Mouse (Mus musculus) G1E (cell line): ENCODE results near the gene 5830473C10Rik. TPM values are rescaled to one million over a fixed set of nuclear protein-coding genes. Genes with fewer than 3 reads are reported as not detected.

Experiments used
- ATAC-seq: 2 replicates; pipeline ENCODE4 v1.8.0; 2016; ENCODE audit warnings: mild to moderate bottlenecking; ENCODE audit not compliant: insufficient number of reproducible peaks, poor library complexity, low FRiP score, severe bottlenecking; ENCODE audit errors: extremely low read depth
- DNase-seq: peaks from one replicate; pipeline ENCODE4 v3.0.0; 2012; ENCODE audit warnings: low spot score
- H3K27me3 ChIP-seq: 2 replicates; pipeline ENCODE4 v1.6.1; 2012; ENCODE audit warnings: mild to moderate bottlenecking, low read length, inconsistent platforms; ENCODE audit not compliant: insufficient read depth
- H3K36me3 ChIP-seq: replicated peaks from 2 replicates; pipeline ENCODE3; 2012; ENCODE audit warnings: mild to moderate bottlenecking, inconsistent platforms
- H3K4me1 ChIP-seq: 2 replicates; pipeline ENCODE4 v1.6.1; 2012; ENCODE audit warnings: low read depth, low read length, inconsistent platforms, mixed read lengths; ENCODE audit not compliant: insufficient read depth
- H3K4me3 ChIP-seq: 2 replicates; pipeline ENCODE4 v1.5.1; 2012; ENCODE audit warnings: low read depth, mild to moderate bottlenecking, inconsistent platforms, low read length, moderate library complexity, mixed read lengths
- H3K9me3 ChIP-seq: replicated peaks from 2 replicates; pipeline ENCODE4 v1.6.1; 2012; ENCODE audit warnings: inconsistent platforms
- CTCF ChIP-seq: IDR thresholded peaks from 2 replicates; pipeline ENCODE4 v1.5.1; 2012; ENCODE audit warnings: low read depth, low read length, inconsistent platforms, mixed read lengths
- GATA1 ChIP-seq: IDR thresholded peaks from 2 replicates; pipeline ENCODE4 v1.6.1; 2012; ENCODE audit warnings: borderline replicate concordance, low read length, inconsistent platforms, mixed read lengths
- GATA2 ChIP-seq: IDR thresholded peaks from 2 replicates; pipeline ENCODE4 v1.6.1; 2012; ENCODE audit warnings: low read depth, low read length, inconsistent platforms, borderline replicate concordance
- POLR2AphosphoS5 ChIP-seq: IDR thresholded peaks from 2 replicates; pipeline ENCODE4 v1.6.1; 2012; ENCODE audit warnings: low read depth, low read length, inconsistent platforms; ENCODE audit not compliant: insufficient replicate concordance
- TAL1 ChIP-seq: conservative IDR thresholded peaks from 2 replicates; pipeline ENCODE4 v1.6.1; 2012; ENCODE audit warnings: low read depth, low read length, inconsistent platforms, mixed read lengths
- polyA plus RNA-seq: library from polyadenylated mRNA; stranded (reverse); fragments of >175 nt; gene quantifications from 2 replicates; pipeline ENCODE4 v1.2.3, GENCODE M21; 2012
- total RNA-seq, 2 experiments: library from RNA; stranded (forward) in 1 of 2; stranded (reverse) in 1 of 2; fragments of 200-1000 nt in 1 of 2; fragments of >200 nt in 1 of 2; fragmentation: Nextera tagmentation in 1 of 2; gene quantifications; 2 replicates each; pipeline ENCODE4 v1.2.3; 2014 to 2017

The 5830473C10Rik gene
- total and polyA plus RNA-seq, 3 experiments: not detected

- Histone ChIP-seq H3K36me3 (no peaks in the 10 kb centered on the region), H3K4me3 (no peak overlapping the region), H3K27me3 (no peaks in the 10 kb centered on the region), H3K4me1 (no peaks in the 10 kb centered on the region), H3K9me3 (no peaks in the 10 kb centered on the region)
- DNase-seq (no peak), ATAC-seq (no peak)
- TF ChIP-seq CTCF (no peak), TAL1 (no peak), POLR2AphosphoS5 (no peak), GATA2 (no peak), GATA1 (no peak)
Observed at GRCm38 (mm10) chr5:90624708-90625425, 64.0 kb downstream of the 5830473C10Rik start.

- no peak for DNase-seq
- no peaks in the 10 kb centered on the region for H3K9me3 ChIP-seq
- H3K4me3 ChIP-seq: no peak overlapping the region
- no peaks in the 10 kb centered on the region for H3K36me3 ChIP-seq
- H3K4me1 ChIP-seq: no peaks in the 10 kb centered on the region
- TF ChIP-seq POLR2AphosphoS5 (no peak), GATA2 (no peak), GATA1 (no peak), CTCF (no peak), TAL1 (no peak)
- no peak for ATAC-seq
- H3K27me3 ChIP-seq: no peaks in the 10 kb centered on the region
Observed at GRCm38 (mm10) chr5:90627423-90627822, 66.5 kb downstream of the 5830473C10Rik start.

- H3K27me3 ChIP-seq: no peaks in the 10 kb centered on the region; the same call in 1 of the 2 replicates
- no peak overlapping the region for H3K4me3 ChIP-seq
- DNase-seq (no peak), ATAC-seq (no peak)
- TF ChIP-seq POLR2AphosphoS5 (no peak), TAL1 (no peak), GATA1 (no peak), CTCF (no peak), GATA2 (no peak)
- no peaks in the 10 kb centered on the region for H3K36me3 ChIP-seq
- H3K4me1 ChIP-seq: no peaks in the 10 kb centered on the region
- no peaks in the 10 kb centered on the region for H3K9me3 ChIP-seq
Observed at GRCm38 (mm10) chr5:90628011-90628410, 67.1 kb downstream of the 5830473C10Rik start.

GRCm38 (mm10) chr5:90628530-90628929 lies 67.6 kb downstream of the 5830473C10Rik start:
- Histone ChIP-seq H3K4me3 (no peak overlapping the region), H3K9me3 (no peaks in the 10 kb centered on the region), H3K27me3 (no peaks in the 10 kb centered on the region; the same call in 1 of the 2 replicates), H3K4me1 (no peaks in the 10 kb centered on the region), H3K36me3 (no peaks in the 10 kb centered on the region)
- ATAC-seq: no peak
- DNase-seq: no peak
- no peak for TF ChIP-seq TAL1
- no peak for TF ChIP-seq CTCF
- TF ChIP-seq GATA2: no peak
- no peak for TF ChIP-seq GATA1
- TF ChIP-seq POLR2AphosphoS5: no peak

GRCm38 (mm10) chr5:90634885-90635284 lies 74.0 kb downstream of the 5830473C10Rik start:
- Histone ChIP-seq H3K9me3 (no peaks in the 10 kb centered on the region), H3K36me3 (no peaks in the 10 kb centered on the region), H3K27me3 (peaks cover 3% of the 10 kb centered on the region), H3K4me3 (no peak overlapping the region), H3K4me1 (no peaks in the 10 kb centered on the region)
- ATAC-seq: no peak
- TF ChIP-seq CTCF (no peak), GATA1 (no peak), TAL1 (no peak), GATA2 (no peak), POLR2AphosphoS5 (no peak)
- DNase-seq: no peak

GRCm38 (mm10) chr5:90640286-90641217 lies 79.6 kb downstream of the 5830473C10Rik start, which contains the start of gene Rassf6:
Gene Rassf6, minus strand, starts transcription at chr5:90640657.
- Histone ChIP-seq H3K4me3 (0 out of 2 replicates have a peak within 1 kb of the TSS, but pooled peaks have one; percentile 17), H3K4me1 (no peaks in the 10 kb centered on the region), H3K9me3 (no peaks in the 10 kb centered on the region), H3K36me3 (no peaks in the 10 kb centered on the region), H3K27me3 (peaks cover 5% of the 10 kb centered on the region; the same call in 1 of the 2 replicates)
- TF ChIP-seq CTCF (no peak), GATA2 (no peak), TAL1 (no peak), POLR2AphosphoS5 (no peak), GATA1 (no peak)
- no peak for ATAC-seq
- no peak for DNase-seq
